Mouse (Mus musculus) heart, embryonic 10.5 days (tissue): ENCODE measurements around the gene Pakap. TPM values are rescaled to one million over a fixed set of nuclear protein-coding genes. Genes with fewer than 3 reads are reported as not detected.
A peak's percentile ranks its signal among the peaks of the same experiment; 100 is the strongest.

Source experiments
- DNase-seq: peaks from one replicate; pipeline ENCODE4 v3.0.0-alpha.2; 2017; ENCODE audit warnings: low spot score
- H3K27ac ChIP-seq: fragments of 300-500 bp; sonication (generic); 2 replicates; pipeline ENCODE4 v1.5.1; 2016; ENCODE audit warnings: mild to moderate bottlenecking
- H3K27me3 ChIP-seq: fragments of 300-500 bp; sonication (generic); 2 replicates; pipeline ENCODE4 v1.6.1; 2016; ENCODE audit warnings: mild to moderate bottlenecking; ENCODE audit not compliant: poor library complexity, insufficient read depth, severe bottlenecking
- H3K36me3 ChIP-seq: fragments of 300-500 bp; sonication (generic); 2 replicates; pipeline ENCODE4 v1.6.1; 2016; ENCODE audit warnings: mild to moderate bottlenecking, moderate library complexity
- H3K4me1 ChIP-seq: fragments of 300-500 bp; sonication (generic); 2 replicates; pipeline ENCODE4 v1.6.1; 2016; ENCODE audit warnings: mild to moderate bottlenecking
- H3K4me3 ChIP-seq: fragments of 300-500 bp; sonication (generic); 2 replicates; pipeline ENCODE4 v1.5.1; 2016; ENCODE audit warnings: mild to moderate bottlenecking, moderate library complexity
- H3K9me3 ChIP-seq: fragments of 300-500 bp; sonication (generic); 2 replicates; pipeline ENCODE4 v1.6.1; 2016; ENCODE audit warnings: mild to moderate bottlenecking, moderate library complexity
- WGBS: fragments of 180-500 bp; shearing (Covaris S2); methylation state at CpG from one replicate; pipeline ENCODE4 v1.1.7; 2016; 5-methylcytosine and 5-hydroxymethylcytosine counted together
- polyA plus RNA-seq: library from polyadenylated mRNA; unstranded; fragments of >200 nt; fragmentation: Nextera tagmentation; extraction: Ambion mirVana; gene quantifications from 2 replicates; pipeline ENCODE4 v1.2.1, GENCODE M21; 2016

Gene Pakap
- polyA plus RNA-seq, 1 experiment from 2014 or later = 53.0 TPM

DNA sequence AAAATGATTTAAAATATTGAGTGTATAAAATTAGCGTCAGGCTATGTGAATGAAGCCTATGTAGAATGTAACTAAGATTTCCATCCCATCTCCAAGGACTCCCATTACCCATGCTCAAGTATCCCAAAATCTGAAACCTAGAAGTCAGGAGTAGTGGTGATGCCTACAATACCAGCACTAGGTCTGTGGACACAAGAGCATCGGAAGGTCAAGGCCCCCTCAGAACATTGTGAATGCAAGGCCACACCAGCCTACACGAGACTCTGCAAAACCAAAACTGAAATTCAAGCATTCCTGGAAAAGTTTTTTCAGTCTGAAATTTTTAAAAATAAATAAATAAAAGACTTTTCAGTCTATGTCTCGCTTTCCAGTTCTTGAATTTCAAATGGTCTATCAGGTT, 104.6 kb downstream of the Pakap start:
- Histone ChIP-seq H3K27ac (no peak overlapping the region), H3K9me3 (no peaks in the 10 kb centered on the region), H3K4me3 (no peak overlapping the region), H3K27me3 (no peaks in the 10 kb centered on the region), H3K4me1 (peaks cover 63% of the 10 kb centered on the region), H3K36me3 (peaks cover 7% of the 10 kb centered on the region; the same call in 1 of the 2 replicates)
- WGBS = 78% methylated on average over 4 of the region's 4 CpGs
- DNase-seq = no peak

- peak; percentile 83 for DNase-seq
- H3K36me3 ChIP-seq = peaks cover 7% of the 10 kb centered on the region; the same call in 1 of the 2 replicates
- WGBS = 20% methylated on average over 12 of the region's 12 CpGs
- H3K4me3 ChIP-seq = no peak overlapping the region
- H3K27ac ChIP-seq = peak overlapping the region; percentile 77
- H3K4me1 ChIP-seq = peaks cover 61% of the 10 kb centered on the region
- no peaks in the 10 kb centered on the region for H3K27me3 ChIP-seq
- no peaks in the 10 kb centered on the region for H3K9me3 ChIP-seq
Measured at GRCm38 (mm10) chr4:57672996-57673906, 105.3 kb downstream of the Pakap start.

- no peaks in the 10 kb centered on the region for H3K27me3 ChIP-seq
- H3K9me3 ChIP-seq = no peaks in the 10 kb centered on the region
- 69% methylated on average over 7 of the region's 7 CpGs for WGBS
- DNase-seq = no peak
- H3K4me1 ChIP-seq = peaks cover 55% of the 10 kb centered on the region
- H3K4me3 ChIP-seq = no peak overlapping the region
- peaks cover 11% of the 10 kb centered on the region; the same call in 1 of the 2 replicates for H3K36me3 ChIP-seq
- peak overlapping the region; percentile 77; the same call in 1 of the 2 replicates for H3K27ac ChIP-seq
Measured at GRCm38 (mm10) chr4:57674351-57674750, 106.4 kb downstream of the Pakap start.

DNA sequence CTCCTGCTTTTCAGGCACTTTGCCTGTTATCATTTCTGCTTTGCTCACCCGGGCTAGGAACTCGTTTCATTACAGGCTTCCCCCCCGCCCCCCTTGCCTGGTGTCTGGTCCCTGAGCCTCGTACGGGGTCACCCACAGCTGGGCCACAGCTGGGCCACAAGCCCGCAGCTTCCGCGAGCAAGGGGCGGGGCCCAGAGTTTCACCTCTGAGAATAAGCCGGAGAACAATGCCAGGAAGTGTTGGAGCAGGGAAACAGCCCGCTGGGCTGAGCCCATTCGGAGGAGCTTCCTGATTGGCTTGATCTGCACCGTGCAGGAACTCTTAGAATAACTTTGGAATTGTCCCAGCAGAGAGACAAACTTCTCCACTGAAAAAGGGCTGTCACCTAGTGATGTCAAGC, 107.4 kb downstream of the Pakap start:
- Histone ChIP-seq H3K9me3 (no peaks in the 10 kb centered on the region), H3K4me3 (peak overlapping the region; percentile 33; the same call in 1 of the 2 replicates), H3K4me1 (peaks cover 44% of the 10 kb centered on the region), H3K36me3 (peaks cover 17% of the 10 kb centered on the region; the same call in 1 of the 2 replicates), H3K27me3 (no peaks in the 10 kb centered on the region), H3K27ac (peak overlapping the region; percentile 77)
- DNase-seq = no peak
- 8% methylated on average over 13 of the region's 13 CpGs for WGBS

- 82% methylated on average over 12 of the region's 12 CpGs for WGBS
- Histone ChIP-seq H3K4me3 (no peak overlapping the region), H3K9me3 (no peaks in the 10 kb centered on the region), H3K36me3 (peaks cover 17% of the 10 kb centered on the region; the same call in 1 of the 2 replicates), H3K27me3 (no peaks in the 10 kb centered on the region), H3K27ac (no peak overlapping the region), H3K4me1 (peaks cover 51% of the 10 kb centered on the region)
- DNase-seq = no peak
Measured at GRCm38 (mm10) chr4:57677916-57678315, 109.9 kb downstream of the Pakap start.

- Histone ChIP-seq H3K9me3 (no peaks in the 10 kb centered on the region), H3K36me3 (peaks cover 17% of the 10 kb centered on the region; the same call in 1 of the 2 replicates), H3K27me3 (no peaks in the 10 kb centered on the region), H3K4me3 (no peak overlapping the region), H3K27ac (no peak overlapping the region), H3K4me1 (peaks cover 50% of the 10 kb centered on the region)
- no peak for DNase-seq
- WGBS = 80% methylated on average over 9 of the region's 9 CpGs
Measured at GRCm38 (mm10) chr4:57678991-57679457, 111.0 kb downstream of the Pakap start.

DNA sequence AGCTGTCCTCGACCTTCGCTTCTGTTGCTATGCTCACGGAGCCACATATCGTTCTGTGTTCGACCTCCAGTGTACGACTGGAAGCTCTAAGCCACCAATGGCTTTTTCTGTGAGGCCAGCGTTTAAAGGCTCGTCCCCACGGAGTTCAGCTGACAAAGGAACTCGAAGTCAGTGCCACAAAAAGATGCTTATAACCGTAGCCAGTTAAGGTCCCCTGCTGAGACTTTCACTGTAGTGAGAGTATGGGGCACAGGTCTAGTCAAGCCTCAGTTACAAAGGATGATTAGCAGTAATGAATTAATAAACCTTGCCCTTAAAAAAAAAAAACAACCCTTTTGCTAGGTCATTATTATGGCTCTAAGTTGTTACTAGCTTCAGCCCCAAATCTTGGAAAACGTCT, 112.2 kb downstream of the Pakap start:
- Histone ChIP-seq H3K9me3 (no peaks in the 10 kb centered on the region), H3K27ac (no peak overlapping the region), H3K4me1 (peaks cover 50% of the 10 kb centered on the region), H3K36me3 (peaks cover 17% of the 10 kb centered on the region; the same call in 1 of the 2 replicates), H3K27me3 (no peaks in the 10 kb centered on the region), H3K4me3 (no peak overlapping the region)
- WGBS = 86% methylated on average over 12 of the region's 12 CpGs
- DNase-seq = no peak

DNA sequence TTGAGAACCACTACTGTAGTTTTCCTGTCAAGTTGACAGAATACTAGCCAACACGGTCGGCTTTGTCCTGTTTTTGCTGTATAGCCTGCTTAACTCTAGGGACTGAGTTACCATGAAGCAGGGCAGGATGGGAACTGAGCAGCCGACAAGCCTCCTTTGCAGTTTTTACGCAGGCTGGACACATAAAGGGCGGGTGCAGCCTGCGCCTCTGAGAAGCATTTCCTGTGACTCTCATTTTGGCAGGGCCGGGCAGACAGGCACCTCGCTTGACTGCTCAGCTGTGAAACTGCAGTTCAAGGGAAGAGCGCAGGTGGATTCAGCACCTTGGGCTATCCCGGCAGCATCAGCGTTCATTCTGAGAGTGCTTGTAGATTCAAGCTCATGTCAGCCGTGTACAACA, 113.5 kb downstream of the Pakap start:
- H3K4me3 ChIP-seq = no peak overlapping the region
- H3K27me3 ChIP-seq = no peaks in the 10 kb centered on the region
- H3K4me1 ChIP-seq = peaks cover 44% of the 10 kb centered on the region
- H3K9me3 ChIP-seq = no peaks in the 10 kb centered on the region
- WGBS = 70% methylated on average over 12 of the region's 12 CpGs
- H3K36me3 ChIP-seq = 0 out of 2 replicates have a peak, but pooled peaks cover 10% of the 10 kb centered on the region
- peak; percentile 72 for DNase-seq
- 0 out of 2 replicates have a peak overlapping the region, but pooled peaks have one; percentile 7 for H3K27ac ChIP-seq

- H3K9me3 ChIP-seq = no peaks in the 10 kb centered on the region
- WGBS = 89% methylated on average over 2 of the region's 2 CpGs
Measured at GRCm38 (mm10) chr4:57682341-57682740, 114.4 kb downstream of the Pakap start.

GRCm38 (mm10) chr4:57682944-57683343, 115.0 kb downstream of the Pakap start:
- H3K36me3 ChIP-seq = 0 out of 2 replicates have a peak, but pooled peaks cover 15% of the 10 kb centered on the region
- H3K9me3 ChIP-seq = no peaks in the 10 kb centered on the region
- H3K4me3 ChIP-seq = no peak overlapping the region
- 78% methylated on average over 11 of the region's 11 CpGs for WGBS
- 0 out of 2 replicates have a peak overlapping the region, but pooled peaks have one; percentile 22 for H3K27ac ChIP-seq
- H3K4me1 ChIP-seq = peaks cover 52% of the 10 kb centered on the region
- H3K27me3 ChIP-seq = no peaks in the 10 kb centered on the region
- DNase-seq = no peak

More at GRCm38 (mm10) chr4:57682341-57682740, 114.4 kb downstream of the Pakap start:
- H3K27ac ChIP-seq = 0 out of 2 replicates have a peak overlapping the region, but pooled peaks have one; percentile 22
- peaks cover 52% of the 10 kb centered on the region for H3K4me1 ChIP-seq
- H3K4me3 ChIP-seq = no peak overlapping the region
- no peaks in the 10 kb centered on the region for H3K27me3 ChIP-seq
- H3K36me3 ChIP-seq = 0 out of 2 replicates have a peak, but pooled peaks cover 10% of the 10 kb centered on the region
- no peak for DNase-seq

DNA sequence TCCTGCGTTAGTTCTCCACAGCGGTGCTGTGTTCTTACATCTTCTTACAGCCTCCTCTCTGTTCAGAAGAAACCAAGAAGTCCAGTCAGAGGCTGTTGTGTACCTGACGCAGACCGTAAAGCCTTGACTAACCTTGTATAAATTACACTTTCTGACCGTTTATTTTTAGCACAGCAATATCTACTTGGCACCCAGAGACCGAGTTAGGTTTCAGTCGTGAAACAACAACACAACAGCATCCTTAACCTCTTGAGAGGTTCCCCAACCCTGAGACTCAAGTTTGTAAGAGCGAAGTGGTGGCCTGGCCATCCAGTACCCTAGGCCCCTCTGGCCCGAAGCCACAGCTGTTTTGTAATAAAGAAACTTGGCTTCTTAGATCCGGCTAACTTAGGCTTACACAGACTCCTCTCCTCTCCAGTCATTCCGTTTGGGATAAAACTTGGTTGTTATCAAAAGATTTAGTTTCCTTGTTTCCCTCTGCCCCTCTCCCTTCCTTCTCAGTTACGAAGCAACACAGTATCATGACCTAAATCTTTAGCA, 116.8 kb downstream of the Pakap start:
- H3K4me1 ChIP-seq = peaks cover 47% of the 10 kb centered on the region
- no peak overlapping the region; the same call in 1 of the 2 replicates for H3K27ac ChIP-seq
- H3K9me3 ChIP-seq = no peaks in the 10 kb centered on the region
- H3K36me3 ChIP-seq = peaks cover 25% of the 10 kb centered on the region
- H3K27me3 ChIP-seq = no peaks in the 10 kb centered on the region
- WGBS = 68% methylated on average over 12 of the region's 12 CpGs
- H3K4me3 ChIP-seq = no peak overlapping the region
- DNase-seq = peak; percentile 35

DNA sequence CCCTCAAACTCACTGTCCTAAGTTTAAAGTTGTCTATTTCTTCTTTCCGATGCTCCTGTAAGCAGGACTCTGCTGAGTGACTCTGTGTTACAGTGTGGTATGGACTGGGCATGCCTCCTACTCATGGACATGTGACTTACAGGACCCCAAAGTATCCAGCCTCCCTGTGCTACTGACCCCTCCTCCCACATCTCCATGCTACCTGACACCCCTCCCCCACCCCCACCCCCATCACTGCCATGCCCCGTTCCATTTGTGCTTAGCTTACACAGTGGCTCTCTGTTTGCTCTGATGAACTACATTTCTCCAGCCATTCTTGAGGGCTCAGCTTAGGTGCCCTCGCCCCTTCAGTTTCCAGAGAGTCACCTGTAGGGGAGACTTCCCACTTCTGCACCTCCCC, 118.8 kb downstream of the Pakap start:
- Histone ChIP-seq H3K27me3 (no peaks in the 10 kb centered on the region), H3K4me1 (peaks cover 39% of the 10 kb centered on the region), H3K4me3 (no peak overlapping the region), H3K27ac (no peak overlapping the region), H3K36me3 (peaks cover 42% of the 10 kb centered on the region), H3K9me3 (no peaks in the 10 kb centered on the region)
- DNase-seq = peak; percentile 68
- 62% methylated on average over 3 of the region's 3 CpGs for WGBS

DNA sequence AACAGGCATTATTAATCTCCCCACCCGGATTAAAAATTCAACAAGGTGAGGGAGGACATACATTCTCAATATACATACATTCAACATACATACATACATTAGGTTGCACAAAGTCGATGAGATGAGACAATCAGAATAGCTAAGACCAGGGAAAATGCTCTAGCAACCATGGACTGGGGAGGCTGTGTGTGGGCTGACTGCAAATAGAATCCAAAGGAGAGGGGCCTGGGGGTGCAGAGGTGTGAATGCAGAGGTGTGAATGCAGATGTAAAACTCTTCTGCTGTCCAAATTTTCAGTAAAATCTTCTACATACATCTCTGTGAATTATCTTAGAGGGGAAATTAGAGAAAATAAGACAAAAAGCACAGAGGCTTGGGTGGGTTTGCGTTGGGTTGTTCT, 119.6 kb downstream of the Pakap start:
- H3K36me3 ChIP-seq = peaks cover 47% of the 10 kb centered on the region
- no peak for DNase-seq
- 75% methylated on average over 3 of the region's 3 CpGs for WGBS
- H3K4me3 ChIP-seq = no peak overlapping the region
- H3K27ac ChIP-seq = no peak overlapping the region
- H3K4me1 ChIP-seq = peaks cover 32% of the 10 kb centered on the region
- no peaks in the 10 kb centered on the region for H3K9me3 ChIP-seq
- H3K27me3 ChIP-seq = no peaks in the 10 kb centered on the region
